Mouse (Mus musculus): ENCODE measurements around the gene Pdcd5.

Pdcd5 gene

DNA sequence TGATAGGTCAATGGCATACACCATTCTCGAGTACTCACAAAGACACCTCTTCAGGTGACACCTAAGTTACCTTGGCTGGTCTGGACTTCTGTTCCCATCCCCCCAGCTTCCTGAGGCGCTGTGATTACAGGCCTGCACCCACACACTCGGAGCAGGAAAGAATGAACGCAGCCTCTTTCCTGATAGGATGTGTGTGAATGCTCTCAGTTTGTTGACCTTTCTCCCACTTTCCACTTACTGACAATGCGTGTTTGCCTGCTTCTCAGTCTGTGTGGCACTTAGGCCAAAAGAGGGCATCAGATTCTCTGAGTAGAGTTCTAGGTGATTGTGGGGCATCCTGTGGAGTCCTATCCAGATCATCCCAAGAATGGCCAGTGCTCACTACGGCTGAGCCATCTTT is 7.2 kb downstream of the Pdcd5 start:
- no peak for DNase-seq

DNA sequence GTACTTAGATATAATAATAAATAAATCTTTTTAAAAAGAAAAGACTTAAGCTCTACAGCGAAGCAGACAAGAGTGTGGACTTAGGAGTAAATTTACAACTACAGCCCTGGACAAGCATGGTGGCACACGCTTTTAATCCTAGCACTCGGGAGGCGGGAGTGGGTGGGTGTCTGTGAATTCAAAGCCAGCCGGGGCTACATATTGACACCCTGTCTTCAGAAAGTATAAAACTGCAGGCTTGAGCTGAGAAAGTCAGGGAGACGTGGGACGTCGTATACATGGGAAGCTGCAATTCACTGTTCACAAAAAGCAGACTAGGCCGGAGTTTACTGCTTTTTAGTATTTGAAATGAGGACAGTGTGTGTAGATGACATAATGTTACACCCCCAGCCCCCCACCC is 10.4 kb downstream of the Pdcd5 start:
- no peak for DNase-seq

DNA sequence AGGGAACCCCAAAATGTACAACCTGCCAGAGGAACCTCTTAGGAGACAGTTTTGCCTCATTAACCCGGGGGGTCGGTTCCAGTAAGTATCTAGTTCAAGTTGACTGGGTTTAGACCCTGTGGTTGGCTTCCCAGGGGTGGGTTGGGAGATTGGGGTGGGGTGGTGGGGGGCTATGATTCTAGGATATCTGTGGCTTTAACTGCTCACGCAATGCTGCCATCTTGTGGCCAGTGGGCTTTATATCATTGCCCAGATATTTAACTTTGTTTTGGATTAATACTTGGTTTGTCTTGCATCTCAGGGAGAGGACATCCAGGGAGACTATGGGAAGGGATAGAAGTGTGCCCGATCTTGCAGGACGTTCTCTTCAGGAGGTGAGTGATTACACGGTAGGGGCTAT is 11.1 kb downstream of the Pdcd5 start:
- DNase-seq = no peak

DNA sequence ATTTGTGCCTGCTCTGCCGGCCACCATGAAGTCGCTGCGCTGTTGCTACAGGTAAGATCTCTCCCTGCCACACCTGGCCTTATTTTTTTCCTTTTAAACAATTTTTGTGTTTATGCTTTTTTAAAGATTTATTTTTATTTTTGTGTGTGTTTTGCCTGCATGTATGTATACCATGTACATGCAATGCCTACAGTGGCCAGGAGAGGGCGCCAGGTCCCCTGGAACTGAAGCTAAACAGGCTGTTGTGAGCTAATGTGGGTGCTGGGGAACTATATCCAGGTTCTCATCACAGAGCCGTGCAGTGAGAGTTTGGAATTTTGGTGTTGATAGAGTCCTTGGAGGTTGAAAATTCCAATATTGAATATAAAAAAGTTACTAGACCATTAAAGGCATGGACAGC is 18.8 kb downstream of the Pdcd5 start:
- DNase-seq = peak in 1 of 2 experiments; percentile 40

DNA sequence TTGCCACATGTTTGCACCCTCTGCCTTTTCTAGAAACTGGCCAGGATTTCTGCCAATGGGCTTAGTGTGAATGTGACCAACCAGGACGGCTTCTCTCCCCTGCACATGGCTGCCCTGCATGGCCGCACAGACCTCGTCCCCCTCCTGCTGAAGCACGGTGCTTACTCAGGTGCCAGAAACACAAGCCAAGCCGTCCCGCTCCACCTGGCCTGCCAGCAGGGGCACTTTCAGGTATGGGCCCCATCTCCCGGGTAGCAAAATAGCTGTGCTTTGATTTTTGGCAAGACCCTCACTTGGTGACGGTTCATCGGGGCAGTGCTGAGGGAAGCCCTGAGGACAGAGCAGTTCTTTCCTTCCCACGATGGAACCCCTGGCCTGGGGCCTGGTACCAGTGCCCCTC is 19.9 kb downstream of the Pdcd5 start:
- DNase-seq = no peak

DNA sequence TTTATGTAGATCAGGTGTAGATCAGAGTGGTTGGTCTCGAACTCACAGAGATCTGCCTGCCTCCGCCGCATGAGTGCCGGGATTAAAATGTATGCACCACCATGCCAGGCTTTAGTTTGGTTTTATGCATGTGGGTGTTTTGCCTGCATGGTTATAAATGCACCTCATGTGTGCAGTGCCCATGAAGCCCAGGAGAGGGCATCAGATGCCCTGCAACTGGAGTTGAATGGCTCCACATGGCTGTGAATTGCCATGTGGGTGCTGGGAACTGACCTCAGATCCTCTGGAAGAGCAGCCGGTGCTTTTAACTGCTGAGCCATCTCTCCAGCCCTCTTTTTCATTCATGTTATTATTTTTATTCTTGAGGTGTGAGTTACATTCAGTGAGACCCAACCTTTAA is 21.3 kb downstream of the Pdcd5 start:
- no peak for DNase-seq

DNA sequence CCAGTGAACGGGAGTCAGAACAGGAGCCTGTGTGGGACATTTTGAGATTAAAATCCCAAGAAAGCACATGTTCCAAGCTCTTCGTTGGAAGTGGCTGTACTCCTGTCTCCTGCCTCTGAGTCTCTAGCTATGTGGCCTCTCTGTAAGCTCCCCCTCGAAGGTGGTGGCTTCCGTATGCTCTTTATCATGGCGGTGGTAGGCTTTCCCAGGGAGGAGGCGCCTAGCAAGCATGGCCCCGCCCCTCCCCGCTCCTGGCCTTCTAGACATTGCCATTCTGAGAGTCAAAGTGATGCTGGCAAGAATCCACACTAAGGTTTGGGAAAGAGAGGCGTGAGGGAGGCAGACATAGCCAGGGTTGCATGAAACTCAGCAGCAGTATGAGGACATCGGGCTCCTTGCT is 24.7 kb downstream of the Pdcd5 start:
- DNase-seq = no peak

DNA sequence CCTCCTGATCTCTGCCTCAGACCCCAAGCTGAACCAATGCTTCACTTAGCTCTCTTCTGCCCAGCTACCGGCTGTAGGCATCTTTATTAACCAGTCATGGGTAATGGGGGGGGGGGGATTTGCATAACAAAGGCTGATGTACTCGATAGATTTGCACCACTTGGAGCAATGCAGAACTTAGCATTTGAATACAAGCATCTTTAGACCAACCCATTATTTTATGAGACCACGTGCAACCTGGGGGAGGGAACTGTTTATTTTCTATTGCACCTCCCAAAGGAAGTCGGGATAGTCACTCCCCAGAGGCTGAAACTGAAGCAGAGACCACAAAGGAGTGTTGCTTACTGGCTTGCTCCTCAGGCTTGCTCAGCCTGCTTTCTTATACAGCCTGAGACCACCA is 29.8 kb downstream of the Pdcd5 start:
- no peak for DNase-seq

DNA sequence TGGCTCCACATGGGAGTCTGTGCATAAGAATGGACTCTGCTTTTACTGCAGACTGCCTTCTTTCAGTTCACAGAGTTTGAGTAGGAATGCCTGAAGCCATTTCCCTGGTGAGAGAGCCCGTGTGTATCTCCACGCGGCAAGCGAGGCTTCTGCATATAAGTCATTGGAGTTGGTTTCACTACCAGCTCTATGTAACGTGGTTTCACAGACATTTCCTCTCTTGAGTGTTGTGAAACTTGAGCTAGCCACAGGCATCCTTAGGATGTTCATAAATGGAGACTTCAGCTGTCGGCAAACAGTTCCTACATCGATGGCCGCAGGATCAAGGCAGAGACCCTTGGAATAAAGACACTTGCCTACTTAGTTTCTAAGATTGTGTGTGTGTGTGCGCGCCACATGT is 38.1 kb downstream of the Pdcd5 start:
- no peak for DNase-seq

DNA sequence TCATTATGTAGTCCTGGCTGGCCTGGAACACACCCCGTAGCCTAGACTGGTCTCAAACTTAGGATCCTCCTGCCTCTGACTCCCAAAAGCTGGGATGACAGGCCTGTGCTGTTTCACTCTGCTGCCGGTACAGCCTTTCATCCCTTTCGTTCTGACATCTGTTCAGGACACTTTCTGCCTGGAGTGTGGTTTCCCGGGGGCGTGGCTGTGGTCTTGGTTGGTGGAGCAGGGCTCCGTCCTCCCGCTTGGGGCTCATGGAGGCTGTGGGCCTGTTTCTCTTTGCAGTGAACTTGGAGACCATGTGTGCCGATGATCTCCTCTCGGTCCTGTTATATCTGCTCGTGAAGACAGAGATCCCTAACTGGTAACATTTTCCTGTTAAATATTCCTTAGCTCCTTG is 40.5 kb downstream of the Pdcd5 start:
- no peak for DNase-seq

DNA sequence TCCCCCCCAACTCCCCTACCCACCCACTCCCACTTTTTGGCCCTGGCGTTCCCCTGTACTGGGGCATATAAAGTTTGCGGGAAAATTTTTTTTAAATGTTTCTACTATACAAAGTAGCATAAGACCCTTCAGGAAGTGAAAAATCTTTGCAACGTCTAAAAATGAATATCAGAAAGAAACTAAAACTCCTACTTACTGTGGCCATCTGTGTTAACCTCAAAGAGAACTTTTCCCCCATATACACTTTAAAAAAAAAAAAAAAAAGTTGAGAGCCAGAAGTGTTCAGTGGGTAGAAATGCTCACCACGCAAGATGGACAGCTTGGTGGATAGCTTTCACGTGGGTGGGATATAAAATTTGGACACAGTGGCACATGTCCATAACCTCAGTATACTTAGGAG is 44.6 kb downstream of the Pdcd5 start:
- no peak for DNase-seq

DNA sequence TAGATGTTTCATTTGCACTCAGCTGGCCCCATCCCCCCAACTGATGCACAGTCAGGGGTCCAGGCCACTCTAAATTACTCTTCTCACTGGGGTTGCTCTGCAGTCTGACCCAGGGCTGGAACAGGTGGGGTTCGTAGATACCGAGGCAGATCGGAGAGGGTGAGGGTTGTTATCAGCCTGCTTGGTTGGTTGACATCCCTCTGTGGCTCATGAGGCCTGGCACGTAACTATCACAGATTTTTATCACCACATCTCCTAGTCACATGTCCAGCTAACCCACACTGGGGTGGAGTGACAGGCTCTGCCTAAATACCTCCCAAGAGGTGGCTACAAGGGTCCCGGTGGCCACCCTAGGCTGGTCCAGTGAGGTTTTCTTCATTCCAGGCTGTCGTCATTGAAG is 46.2 kb downstream of the Pdcd5 start:
- no peak for DNase-seq

DNA sequence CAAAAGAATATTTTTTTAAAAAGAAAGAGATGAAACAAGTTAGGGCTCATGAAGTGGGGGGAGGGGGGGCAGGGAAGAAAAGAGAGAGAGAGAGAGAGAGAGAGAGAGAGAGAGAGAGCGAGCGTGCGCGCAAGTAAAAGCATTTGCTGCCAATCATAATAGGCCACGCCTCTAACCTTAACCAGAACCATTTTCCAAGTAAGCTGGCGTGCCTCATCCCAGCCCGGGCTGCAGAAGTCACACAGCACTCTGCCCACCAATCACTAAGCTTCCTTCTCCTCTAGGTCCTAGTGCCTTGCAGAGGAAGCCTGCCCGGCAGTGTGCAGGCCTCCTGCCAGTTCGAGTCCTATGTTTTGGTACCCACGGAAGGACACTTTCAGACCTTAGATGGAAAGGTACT is 47.3 kb downstream of the Pdcd5 start:
- DNase-seq = no peak

DNA sequence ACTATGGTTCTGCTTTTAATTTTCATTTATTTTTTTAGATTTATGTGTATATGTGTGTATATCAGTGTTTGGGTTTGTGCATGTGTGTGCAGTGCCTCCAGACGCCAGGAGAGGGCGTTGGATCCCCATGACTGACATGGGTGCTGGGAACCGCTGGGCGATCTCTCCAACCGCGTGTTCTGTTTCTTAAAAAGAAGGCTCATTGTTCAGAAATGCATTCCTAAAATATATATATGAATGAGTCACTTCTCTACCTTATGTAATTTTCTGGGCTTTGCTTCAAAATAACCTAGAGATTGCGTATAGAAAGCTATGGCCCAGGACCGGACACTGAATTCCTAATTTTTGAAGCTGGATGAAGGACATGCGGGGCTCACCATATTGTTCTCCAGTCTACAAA is 47.8 kb downstream of the Pdcd5 start:
- DNase-seq = no peak

DNA sequence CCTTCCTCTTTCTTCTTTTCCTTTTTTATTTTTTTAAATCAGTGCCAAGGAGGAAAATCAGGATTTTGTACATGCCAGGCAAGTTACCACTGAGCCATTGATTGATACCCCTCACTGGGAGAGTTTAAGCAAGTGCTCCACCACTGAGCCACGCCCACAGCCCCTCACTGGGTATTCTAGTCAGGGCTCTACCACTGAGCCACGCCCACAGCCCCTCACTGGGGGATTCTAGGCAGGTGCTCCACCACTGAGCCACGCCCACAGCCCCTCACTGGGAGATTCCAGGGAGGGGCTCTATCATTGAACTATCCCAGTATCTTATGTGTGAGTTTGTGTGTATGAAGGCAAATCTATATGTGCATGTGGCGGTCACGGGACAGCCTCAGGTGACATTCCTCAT is 53.0 kb downstream of the Pdcd5 start:
- DNase-seq = no peak

Data from kidney, adult 8-10 months (tissue).